ENCODE assay signal across 19 mouse cellular contexts in the genomic region with DNA sequence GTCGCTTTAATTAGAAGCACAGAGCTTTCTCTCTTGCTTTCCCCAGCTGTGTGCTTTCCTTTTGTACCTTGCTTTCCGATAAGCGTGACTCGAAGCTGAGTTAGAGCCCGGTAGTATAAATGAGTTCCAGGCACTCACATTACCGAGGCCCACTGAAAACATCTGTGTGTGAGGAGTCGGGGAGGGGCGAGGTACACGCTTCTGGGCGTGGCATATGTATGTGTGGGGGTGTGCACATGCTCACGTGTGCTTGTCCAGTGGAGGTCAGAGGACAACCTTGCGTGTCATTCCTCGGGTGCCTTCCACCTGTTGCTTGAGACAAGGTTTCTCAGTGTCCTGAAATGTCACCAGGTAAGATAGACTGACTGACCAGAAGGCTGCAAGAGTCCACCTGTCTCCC.
"Had no signal": no experiment of that assay in that cellular context is flagged by ENCODE, and none has a peak within 500 bp of the region (broad histone marks: within the 10 kb centered on the region; RNA-seq: fewer than 3 reads in every experiment).

No protein-coding gene starts in this region.

- H3K27me3 ChIP-seq: lung, embryonic 15.5 days; megakaryocyte, embryonic 14.5 days; midbrain, embryonic 13.5 days; midbrain, embryonic 15.5 days; neural tube, embryonic 12.5 days had no signal

- H3K9ac ChIP-seq: lung, embryonic 15.5 days; midbrain, embryonic 13.5 days; midbrain, embryonic 15.5 days; neural tube, embryonic 12.5 days had no signal

- H3K4me2 ChIP-seq: lung, embryonic 15.5 days; midbrain, embryonic 11.5 days; midbrain, embryonic 13.5 days; midbrain, embryonic 15.5 days; neural tube, embryonic 12.5 days had no signal

- H3K4me3 ChIP-seq: lung, embryonic 15.5 days; megakaryocyte, embryonic 14.5 days; midbrain, embryonic 13.5 days; midbrain, embryonic 15.5 days; neural tube, embryonic 12.5 days had no signal

- H3K4me1 ChIP-seq: lung, embryonic 15.5 days; megakaryocyte, embryonic 14.5 days; midbrain, embryonic 13.5 days; midbrain, embryonic 15.5 days; neural tube, embryonic 12.5 days had no signal

- H3K27ac ChIP-seq: lung, embryonic 15.5 days; macrophage; midbrain, embryonic 13.5 days; midbrain, embryonic 15.5 days; neural tube, embryonic 12.5 days had no signal

- H3K9me3 ChIP-seq: lung, embryonic 15.5 days; midbrain, embryonic 15.5 days; neural tube, embryonic 12.5 days had no signal

- DNase-seq: lung, adult 2 months; lung, postnatal 14 days; lung, postnatal 36 days; retina, postnatal 1 day; right cerebral cortex, adult 18-20 months; right cerebral cortex, postnatal 25 days; right cerebral cortex, postnatal 4 days; spleen, adult 18-20 months; thymus, adult 18-20 months; thymus, postnatal 14 days; thymus, postnatal 36 days had no signal

- ATAC-seq: lung, postnatal 0 days; midbrain, embryonic 13.5 days; midbrain, embryonic 15.5 days had no signal
